Mouse (Mus musculus) layer of hippocampus, postnatal 10 days (tissue): ENCODE results near the gene Tceal7. TPM values are rescaled to one million over a fixed set of nuclear protein-coding genes. Genes with fewer than 3 reads are reported as not detected.

Source experiments
- DNase-seq, 2 experiments: peaks; one replicate each; pipeline ENCODE4 v3.0.0; 2021; ENCODE audit warnings: low spot score in 2 of 2
- microRNA-seq, 2 experiments: library from miRNA; unstranded; fragments of <30 nt; microRNA quantifications; one replicate each; pipeline ENCODE4 v1.2.0; 2021
- total RNA-seq, 2 experiments: library from RNA; stranded (reverse); gene quantifications; 2 replicates each; pipeline ENCODE4 v1.2.3; 2021

Gene Tceal7
- total RNA-seq, 2 experiments from 2014 or later, result 3.2 to 3.9 TPM

DNA sequence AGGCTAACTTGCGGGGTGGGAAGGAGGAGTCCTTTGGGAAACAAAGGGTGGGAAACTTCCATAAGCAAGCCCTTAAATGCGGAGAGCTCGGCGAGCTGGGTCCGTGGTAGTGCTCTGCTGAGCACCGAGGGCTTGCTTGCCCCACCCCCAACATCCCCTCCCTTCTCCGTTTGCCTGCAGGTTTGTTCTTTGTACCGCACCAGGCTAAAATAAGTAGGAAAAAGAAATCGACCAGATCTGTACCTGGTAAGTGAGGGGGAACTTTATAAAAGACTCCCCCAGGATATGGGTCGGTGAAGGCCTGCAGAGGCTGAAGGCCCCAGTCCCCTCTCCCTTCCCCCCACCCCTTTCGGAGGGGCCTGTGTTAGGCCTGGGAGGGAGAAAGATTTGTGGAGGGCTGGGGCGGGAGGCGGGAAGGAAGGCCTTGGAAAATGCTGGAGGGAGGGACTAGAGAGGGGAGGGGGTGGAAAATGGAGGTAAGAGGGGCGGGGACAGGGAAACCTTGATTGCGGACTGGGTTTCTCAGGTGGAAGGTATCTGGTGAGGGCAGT, 31.0 kb downstream of the Tceal7 start:
- peak in 1 of 2 experiments; percentile 18 for DNase-seq

DNA sequence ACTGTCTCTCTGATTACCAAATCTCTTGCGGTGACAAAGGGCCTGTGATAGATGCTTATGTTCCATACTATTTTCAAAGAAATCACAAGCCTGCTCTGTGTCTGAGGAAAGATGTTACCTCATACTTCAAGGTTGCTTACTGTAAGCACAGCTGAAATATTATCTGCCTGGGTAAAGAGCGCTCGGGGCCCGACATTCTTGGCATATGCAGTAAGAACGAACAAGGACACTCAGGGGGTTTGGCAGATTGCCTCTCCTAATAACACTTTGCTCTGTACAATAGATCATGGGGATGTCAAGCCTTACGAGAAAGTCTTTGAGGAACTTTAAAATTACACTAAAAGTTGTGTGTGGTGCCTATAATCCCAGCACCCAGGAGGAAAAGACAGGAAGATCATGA, 34.2 kb downstream of the Tceal7 start:
- DNase-seq, result no peak

DNA sequence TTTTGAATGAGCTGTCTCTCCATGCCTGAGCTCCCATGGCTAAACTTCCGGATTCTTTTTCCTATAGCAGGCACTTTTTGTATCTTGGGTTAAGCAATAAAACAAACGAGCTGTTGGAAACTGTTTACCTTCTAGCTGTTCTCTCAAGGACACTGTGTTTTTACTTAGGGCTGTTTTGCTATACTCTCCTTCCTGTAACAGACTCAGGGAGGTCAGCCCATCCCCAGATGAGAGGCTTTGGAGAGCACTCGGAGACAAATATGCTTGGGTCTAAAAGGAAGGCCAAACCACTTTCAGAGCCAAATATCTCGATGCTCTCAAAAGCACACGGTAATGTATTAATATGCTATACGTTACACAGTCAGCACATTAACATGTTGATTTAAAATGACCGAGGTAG, 35.1 kb downstream of the Tceal7 start:
- no peak for DNase-seq

DNA sequence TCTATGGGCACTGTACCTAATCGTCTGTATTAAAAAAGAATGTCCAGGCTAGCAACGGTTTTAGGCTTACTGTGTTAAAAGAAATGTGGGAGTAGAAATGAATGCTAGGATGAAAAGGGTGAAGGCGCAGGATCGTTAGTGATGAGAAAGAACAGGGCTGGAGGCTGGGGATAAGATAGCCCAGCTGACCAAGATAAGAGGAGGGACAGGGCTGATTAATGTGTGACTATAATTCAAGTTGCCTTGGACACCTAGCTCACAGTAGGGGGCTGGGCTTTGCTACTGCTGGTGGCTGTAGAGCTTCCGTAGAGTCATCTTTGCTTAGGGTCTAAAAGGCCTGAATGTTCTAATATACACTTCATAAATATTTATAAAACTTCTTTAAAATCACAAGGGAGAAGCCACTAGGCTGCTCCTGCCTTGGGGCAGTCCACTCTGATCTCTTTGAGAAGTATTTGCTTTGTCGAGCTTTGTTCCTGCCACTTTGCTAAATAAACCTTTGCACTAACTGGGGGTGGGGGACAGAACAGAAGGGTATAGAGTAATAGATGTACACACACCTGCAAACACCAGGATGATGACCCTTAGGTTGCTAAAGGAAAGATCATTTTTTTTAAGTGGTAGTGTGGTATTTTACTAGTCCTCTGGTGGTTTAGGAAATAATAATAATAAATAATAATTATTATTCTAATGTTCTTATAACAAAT, 37.6 kb downstream of the Tceal7 start:
- DNase-seq, result no peak

DNA sequence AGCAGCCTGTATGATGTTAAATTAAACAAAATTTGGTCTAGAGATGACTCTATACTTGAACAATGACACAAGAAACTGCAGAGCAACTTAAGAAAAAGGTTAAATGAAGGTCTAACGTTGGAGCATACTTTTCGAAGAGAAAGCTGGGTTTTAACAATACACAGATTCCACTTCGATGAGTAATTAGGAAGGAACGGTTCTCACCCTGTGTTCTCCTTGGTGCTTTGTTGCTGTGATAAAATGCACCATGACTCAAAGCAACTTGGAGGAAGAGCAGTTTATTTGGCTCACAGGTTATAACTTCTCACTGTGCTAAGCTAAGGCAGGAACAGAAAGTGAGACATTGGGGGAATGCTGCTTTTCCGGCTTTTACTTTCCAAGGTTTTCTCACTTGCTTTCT, 53.1 kb downstream of the Tceal7 start:
- DNase-seq, result no peak

DNA sequence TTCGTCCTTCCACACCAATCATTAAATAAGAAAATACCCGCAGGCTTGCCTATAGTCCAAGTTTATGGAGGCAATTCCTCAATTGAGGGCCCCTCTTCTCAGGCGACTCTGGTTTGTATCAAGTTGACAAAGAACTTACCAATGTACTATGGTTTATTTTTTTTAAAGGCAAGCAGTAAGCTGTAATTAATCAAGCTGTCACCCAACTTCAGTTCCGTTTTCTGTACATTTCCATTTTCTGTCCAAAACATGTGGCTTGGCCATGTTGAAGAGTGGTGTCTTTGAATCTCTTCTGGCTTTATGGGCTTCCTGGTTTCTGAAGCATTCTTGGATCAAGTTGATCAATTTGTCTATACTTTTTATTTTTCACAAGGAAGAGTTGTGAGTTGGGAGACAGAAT, 53.6 kb downstream of the Tceal7 start:
- no peak for DNase-seq

DNA sequence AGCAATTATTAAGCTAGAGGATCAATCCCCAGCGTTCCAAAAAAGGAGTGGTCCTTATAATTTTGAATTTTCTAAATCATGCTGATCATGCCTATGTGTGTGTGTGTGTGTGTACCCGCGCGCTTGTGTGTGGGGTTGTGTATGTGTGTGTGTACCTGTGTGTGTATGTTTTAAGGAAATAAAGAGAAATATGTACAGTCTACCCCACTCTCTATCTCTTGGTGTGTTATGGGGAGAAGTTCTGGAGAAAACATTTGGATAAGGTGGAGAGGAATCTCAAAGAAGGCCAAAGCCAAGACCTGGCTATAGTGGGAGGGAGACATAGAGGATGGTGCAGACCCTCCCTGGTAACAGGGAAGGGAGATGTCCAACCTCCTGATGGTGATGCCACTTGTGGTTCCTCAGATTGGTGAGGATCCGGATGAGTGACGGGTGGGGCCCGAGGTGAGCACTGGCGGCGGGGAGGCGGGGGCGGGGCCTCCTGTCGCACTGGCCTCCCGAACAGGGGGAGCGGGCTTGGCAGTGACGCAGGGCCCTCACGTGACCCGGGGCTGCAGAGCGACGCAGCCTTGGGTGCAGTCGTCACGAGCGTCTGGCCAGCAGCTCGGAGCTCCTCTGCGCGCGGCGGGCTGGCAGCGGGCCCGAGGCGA, 55.3 kb downstream of the Tceal7 start, which contains the start of gene Bex3:
TSS of gene Bex3 (plus strand) at position 511 of the 650 bp plus-strand sequence.
- peak; percentile 20 to 57 for DNase-seq

DNA sequence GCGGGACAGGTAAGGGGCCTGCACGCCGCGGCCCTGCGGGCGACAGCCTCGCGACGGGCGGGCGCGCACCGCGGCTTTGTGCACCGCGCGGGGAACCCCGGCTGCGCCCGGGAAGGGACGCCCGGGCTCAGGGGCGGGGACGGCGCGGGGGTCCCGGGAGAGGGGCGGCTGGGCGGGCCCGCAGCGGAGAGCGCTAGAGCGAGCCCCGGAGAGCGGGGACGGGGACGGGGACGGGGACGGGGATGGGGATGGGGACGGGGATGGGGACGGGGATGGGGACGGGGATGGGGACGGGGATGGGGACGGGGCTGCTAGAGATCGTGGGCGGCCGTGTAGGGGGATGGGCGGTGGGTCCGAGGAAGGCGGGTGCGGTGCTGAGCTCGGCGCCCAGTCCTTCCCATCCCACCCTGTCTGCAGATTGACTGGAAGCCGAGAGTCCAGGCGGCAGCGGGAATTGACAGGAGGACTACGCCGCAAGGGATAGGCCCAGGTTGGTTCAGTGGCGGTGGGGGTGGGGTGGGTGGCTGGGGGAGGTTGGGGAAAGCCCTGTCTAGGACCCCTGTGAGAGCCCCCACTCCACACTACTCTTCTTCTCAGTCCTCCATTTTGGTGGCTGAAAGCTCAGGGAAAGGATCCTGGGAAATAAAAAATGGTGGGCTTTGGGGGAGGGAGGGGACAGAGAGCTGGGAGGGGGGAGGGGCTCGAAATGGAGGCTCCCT, 56.0 kb downstream of the Tceal7 start:
- peak; percentile 8 to 47 for DNase-seq

DNA sequence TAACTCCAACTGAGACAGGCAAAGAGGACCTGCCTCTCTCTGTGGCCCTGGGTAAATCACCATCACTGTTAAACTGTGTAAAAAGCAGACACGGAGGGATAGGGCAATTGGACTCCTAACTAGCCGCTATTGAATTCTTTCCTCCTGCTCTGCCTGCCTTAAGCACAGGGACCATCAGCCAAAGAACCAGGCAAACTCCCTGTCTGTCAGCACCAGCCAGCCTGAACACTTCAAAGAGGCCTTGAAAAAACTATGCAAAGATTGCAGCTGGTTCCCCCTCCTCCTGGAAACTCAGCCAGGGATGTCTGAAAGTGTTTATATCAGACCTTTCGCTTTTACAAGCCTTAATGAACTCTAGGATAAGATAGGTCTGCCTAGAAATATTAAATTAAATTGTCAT, 60.0 kb downstream of the Tceal7 start:
- no peak for DNase-seq

DNA sequence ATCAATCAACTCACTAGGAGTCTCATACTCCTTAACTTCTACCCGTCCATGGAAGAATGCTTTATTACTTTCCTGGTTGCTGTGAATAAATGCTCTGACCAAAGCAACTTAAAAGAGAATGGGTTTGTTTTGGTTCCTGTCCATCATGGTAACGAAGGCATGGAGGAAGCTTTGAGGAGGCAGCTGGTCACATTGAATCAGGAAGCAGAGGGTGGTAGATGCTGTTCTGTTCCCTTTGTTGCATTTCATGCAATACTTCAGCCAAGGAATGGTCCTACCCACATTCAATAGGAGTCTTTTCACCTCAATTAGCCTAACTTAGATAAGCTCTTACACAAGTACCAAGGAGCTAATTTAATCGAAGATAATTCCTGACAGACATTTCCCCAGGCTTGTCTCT, 60.8 kb downstream of the Tceal7 start:
- no peak for DNase-seq

Small RNA genes lying within 50 kb of the gene (microRNA-seq; reads per million reads assigned to microRNA genes)
- 0 reads per million in 2 experiments for gene Mir6383

Other genes starting within 250 kb of the Tceal7 start
- gene Arxes2, start 221.0 kb upstream of the Tceal7 start, total RNA-seq, result 100 to 1,000 TPM; 104 to 120 TPM
- gene Arxes1, start 181.4 kb upstream of the Tceal7 start, total RNA-seq, result 100 to 1,000 TPM in 1 of 2 experiments, 10 to 100 TPM in 1; 93.9 to 107 TPM
- 100 to 1,000 TPM; 405 to 444 TPM for gene Bex2, start 146.5 kb upstream of the Tceal7 start, total RNA-seq
- under 1 TPM in 1 of 2 experiments, not detected in 1; 0.32 TPM for gene Nxf3, start 129.5 kb upstream of the Tceal7 start, total RNA-seq
- 10 to 100 TPM; 45.2 to 52.6 TPM for gene Bex4, start 75.8 kb upstream of the Tceal7 start, total RNA-seq
- 10 to 100 TPM; 41.3 to 49.0 TPM for gene Tceal8, start 42.4 kb upstream of the Tceal7 start, total RNA-seq
- 100 to 1,000 TPM; 105 to 125 TPM for gene Tceal5, start 10.9 kb upstream of the Tceal7 start, total RNA-seq
- 100 to 1,000 TPM; 138 to 153 TPM for gene Bex1, start 734 bp downstream of the Tceal7 start, total RNA-seq
- 10 to 100 TPM; 89.6 to 99.8 TPM for gene Tceal9, start 30.3 kb downstream of the Tceal7 start, total RNA-seq
- gene Bex3, start 55.5 kb downstream of the Tceal7 start, total RNA-seq, result 100 to 1,000 TPM; 396 to 461 TPM